Mouse (Mus musculus): ENCODE data around the gene Thrb. TPM values are rescaled to one million over a fixed set of nuclear protein-coding genes. Genes with fewer than 3 reads are reported as not detected.

The Thrb gene
- total RNA-seq, 4 experiments from 2014 or later, result 66.6 to 80.8 (median 72.4) TPM

DNA sequence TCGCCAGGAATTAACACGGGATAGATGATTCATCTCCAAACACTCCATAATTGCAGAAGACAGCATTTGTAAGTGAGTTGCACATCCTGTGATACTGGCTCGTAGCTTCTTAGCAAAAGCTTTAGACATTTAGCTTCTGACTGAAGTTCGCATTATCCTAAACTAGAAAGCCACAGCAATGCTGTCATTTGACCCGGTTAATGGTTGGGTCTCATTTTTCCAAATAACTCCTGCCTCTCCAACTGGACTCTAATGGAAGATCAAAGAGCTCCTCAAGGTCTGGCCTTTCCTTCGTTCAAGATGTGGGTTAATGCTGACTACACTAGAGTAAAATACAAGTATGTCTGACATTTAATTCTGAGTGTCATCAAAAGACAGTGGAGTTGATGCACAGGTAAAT lies 208.3 kb downstream of the Thrb start:
- no peak for DNase-seq (ENCODE audit: low spot score in 2 of 2)

DNA sequence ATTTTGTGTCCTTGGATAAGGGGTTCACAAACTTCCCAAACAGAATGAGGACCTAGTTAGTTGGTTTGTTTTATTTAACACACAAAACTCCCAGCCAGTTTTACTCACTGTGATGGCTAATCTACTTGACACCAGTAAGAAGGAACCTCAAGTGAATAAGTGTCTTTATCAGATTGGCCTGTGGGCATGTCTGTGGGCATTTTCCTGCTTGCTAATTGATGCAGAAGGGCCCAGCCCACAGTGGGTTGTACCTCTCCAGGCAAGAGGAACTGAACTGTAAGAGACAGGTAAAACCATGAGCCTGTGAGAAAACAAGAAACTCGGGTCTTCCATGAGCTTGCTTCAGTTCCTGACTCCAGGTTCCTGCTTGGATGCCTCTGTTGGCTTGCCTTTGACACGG lies 215.9 kb downstream of the Thrb start:
- no peak for DNase-seq (ENCODE audit: low spot score in 2 of 2)

DNA sequence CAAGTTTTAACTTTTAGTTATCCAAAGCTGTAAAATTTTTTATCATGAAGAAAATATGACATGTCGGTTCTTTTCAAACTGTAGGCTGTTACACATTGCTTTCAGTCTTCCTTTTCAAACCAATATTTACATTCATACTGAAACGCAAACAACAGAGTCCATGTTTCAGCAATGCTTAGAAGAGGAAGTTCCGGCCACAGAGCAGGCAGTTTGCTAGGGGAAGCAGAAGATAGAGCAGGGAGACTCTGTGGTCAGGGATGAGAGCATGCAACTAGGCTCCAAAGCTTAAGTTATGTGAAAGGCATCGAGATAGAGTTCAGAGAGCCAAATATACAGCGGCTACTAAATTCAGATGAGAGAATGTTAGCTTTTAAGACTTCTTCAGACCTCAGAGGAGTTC lies 219.4 kb downstream of the Thrb start:
- DNase-seq (ENCODE audit: low spot score in 2 of 2), result no peak

DNA sequence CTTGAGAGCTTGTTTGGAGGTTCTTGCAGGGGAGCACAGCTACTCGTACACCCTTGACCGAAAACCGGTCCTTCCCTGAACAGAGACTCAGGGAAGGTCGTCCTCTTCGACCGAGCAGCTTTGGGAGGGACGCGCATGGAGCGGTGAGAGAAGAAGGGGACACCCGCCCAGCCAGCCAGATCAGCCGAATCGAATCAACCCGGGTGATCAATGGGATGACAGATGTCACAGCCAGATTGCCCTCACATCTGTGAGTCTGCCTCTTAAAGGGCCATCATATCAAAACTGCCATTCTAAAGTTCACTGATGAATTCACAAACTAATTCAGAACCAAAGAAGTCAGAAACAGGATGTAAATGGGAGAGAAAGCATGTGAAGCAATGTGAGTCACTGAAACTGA lies 224.8 kb downstream of the Thrb start:
- no peak for DNase-seq (ENCODE audit: low spot score in 2 of 2)

DNA sequence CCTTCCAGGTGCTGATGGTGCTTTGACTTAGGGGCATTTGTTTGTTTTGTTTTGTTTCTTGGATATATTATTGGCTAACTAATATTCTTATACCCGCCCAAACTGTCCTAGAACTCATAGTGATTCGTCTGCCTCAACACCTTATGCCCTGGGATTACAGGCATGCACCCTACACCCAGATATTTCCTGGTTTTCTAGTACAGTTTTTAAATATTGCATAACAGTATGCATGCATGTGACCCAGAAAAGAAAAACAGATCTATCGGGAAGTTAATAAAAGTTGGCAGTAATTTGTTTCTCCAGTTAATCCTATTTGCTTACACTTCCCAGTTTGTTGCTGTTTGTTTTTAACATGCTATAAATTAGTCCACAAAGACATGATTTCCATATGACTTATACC lies 225.3 kb downstream of the Thrb start:
- DNase-seq (ENCODE audit: low spot score in 2 of 2), result no peak

DNA sequence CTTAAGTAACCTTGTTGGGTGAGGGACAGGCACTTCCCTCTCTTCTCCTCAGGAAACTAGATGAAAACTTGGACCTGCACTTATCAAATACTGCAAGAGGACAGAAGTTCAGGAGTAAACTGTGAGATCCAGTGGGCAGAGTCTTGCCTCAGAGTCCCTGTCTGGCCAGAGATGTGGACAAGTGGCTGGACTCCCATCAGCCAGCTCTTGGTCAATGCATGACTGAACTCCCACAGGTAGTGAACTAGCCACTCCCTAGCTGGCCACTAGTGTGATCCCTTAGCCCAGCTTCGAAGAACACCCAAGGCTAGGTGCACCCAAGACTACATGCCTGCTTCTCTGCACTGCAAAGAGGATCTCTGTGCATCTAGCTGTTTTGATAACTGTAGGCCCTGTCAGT lies 234.7 kb downstream of the Thrb start:
- DNase-seq (ENCODE audit: low spot score in 2 of 2), result no peak

DNA sequence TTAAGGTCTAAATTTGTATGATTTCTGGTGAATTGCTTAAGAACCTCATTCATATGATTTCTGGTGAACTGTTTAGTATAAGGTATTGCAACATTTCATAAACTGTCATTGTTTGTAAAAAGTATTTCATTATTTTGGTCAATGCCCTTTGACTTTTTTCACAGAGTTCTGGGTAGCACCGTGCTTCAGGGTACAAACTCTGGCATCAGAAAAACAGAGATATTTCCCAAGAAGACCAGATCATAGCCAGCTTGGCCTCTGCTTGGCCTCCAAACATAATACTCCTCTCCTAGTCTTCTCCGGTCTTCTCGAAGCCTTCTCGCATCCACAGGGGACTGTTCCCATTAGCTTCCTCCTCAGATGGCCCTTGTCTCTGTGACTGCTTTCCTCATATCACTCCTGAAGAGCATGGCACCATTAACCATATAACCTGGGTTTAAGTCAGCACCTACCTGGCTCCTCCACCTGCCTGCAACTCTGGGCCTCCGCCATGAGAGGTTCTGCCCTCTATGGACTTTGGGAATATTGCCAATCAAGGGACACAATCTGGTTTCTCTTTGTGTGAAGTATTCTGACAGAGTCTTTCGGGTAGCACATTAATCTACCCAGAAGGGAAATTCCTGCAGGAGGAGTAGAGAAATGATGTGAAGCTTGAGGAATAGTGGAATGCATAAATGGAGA lies 239.8 kb downstream of the Thrb start:
- DNase-seq (ENCODE audit: low spot score in 2 of 2), result no peak

DNA sequence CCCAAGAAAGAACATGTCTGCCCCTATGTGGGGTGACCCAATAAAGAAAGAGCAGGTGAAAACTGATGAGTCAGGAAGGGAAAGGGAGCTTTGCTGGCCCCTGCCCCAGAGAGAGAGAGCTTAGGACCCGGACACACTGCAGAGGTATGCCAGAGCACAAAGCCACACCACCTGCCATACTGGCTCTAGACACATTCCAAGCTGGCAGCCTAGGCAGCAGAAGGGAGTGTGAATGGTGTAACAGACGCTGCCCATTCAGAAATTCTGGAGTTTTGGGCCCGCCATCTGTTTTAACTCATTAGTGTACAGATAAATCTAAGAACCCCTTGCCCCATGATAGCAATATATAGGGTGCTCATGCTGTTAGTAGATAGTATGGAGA lies 240.3 kb downstream of the Thrb start:
- no peak for DNase-seq (ENCODE audit: low spot score in 2 of 2)

DNA sequence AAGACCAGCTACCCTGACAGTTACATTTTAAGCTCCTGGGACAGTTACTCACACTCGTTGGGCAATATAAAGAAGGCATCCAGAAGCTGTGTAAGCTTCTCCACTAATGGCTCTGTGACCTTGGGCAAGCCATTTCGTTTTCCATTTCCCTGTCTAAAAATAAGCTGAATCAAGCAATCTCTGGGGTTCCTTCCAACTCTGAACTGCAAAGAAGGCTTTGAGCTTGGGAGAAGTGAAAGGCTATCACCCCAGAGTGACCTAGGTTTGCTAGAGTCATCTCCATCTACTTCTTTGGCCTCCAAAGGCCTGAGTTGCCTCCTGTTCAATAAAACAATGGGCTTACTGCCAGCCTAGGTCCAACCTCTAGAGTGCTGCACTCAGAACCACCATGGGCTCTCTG lies 242.4 kb downstream of the Thrb start:
- no peak for DNase-seq (ENCODE audit: low spot score in 2 of 2)

DNA sequence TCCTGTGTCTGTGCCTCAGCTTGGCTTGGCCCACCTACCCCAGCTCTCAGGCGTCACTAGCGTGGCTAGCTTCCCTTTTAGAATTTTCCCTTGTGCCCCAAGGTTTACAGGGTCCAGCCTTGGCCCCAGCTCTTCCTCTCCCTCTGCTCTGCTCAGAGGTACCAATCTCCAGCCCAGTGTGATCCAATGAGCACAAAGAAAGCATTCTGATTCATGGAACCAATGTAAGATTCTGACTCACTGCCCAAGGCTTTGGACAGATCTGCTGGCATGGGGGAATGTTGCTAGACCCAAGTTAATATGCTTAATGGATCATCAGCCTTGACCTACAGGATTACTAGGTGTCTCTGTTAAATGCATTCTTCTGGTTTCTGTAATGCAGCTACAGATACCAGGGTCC lies 243.1 kb downstream of the Thrb start:
- no peak for DNase-seq (ENCODE audit: low spot score in 2 of 2)

DNA sequence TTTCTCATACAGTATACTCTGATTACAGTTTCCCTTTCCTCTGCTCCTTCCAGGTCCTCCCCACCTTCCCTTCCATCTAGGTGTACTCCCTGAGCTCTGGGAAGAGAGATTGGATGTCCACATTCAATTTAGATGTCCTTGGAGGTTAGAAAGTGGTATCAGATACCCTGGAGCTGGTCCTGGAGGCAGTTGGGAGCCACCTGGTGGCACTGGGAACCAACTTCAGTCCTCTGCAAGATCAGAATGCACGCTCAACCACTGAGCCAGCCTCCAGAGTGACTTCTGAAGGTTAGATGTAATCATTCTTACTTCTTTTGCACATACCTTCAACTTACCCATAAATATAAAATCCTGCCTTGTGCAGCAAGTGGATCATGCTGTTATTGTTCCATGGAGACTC lies 244.5 kb downstream of the Thrb start:
- no peak for DNase-seq (ENCODE audit: low spot score in 2 of 2)

DNA sequence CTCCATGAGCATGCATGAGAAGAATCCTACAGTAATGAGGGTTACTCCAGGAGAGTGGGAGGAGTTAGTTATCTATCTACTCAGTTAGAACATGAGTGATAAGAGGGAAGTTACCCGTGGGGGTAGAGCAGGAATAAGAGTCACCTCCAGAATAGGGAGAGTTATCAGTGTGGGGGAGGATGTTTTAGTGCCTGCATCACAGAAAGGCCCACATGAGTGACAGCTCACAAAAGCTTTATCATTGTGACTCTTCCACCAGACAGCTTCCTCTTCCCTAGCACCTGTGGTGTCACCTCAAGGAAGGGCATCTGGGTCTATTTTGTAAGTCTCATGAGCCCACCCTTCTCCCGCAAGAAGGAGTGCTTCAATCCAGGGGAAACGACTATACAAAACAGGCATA lies 245.6 kb downstream of the Thrb start:
- no peak for DNase-seq (ENCODE audit: low spot score in 2 of 2)

DNA sequence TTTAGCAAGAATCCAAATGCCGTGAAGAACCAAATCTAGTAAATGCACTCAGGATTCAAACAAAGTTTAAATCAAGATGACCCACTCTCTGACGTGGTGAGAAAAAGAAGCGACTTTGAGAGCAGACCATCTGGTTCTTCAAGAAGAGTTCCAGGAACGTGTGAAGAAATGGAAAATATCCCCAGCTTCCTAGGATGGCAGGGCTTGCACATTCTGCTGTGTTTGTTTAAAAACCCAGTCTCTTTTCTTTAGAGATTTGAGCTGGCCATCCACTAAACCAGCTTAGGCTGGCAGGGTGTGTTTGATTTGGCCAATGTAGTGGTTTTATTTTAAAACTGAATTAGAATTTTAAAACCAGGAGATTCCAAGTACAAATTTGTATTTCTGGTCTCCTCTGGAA lies 246.9 kb downstream of the Thrb start:
- no peak for DNase-seq (ENCODE audit: low spot score in 2 of 2)

DNA sequence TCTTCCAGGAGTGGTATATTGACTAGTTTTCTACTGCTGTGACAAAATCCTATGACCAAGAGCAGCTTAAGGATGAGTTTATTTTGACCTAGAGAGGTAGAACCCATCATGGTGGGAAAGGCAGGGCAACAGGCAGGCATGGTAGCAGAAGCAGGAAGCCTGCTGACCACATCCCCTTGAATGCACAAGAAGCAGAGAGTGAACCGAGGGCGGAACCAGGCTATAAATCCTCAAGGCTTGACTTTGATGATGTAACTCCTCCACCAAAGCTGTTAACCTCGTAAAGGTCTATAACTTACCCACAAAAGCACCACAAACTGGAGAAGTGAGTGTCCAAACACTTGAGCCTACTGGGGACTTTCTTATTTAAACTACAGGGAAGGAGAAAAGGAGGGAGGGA lies 251.1 kb downstream of the Thrb start:
- no peak for DNase-seq (ENCODE audit: low spot score in 2 of 2)

DNA sequence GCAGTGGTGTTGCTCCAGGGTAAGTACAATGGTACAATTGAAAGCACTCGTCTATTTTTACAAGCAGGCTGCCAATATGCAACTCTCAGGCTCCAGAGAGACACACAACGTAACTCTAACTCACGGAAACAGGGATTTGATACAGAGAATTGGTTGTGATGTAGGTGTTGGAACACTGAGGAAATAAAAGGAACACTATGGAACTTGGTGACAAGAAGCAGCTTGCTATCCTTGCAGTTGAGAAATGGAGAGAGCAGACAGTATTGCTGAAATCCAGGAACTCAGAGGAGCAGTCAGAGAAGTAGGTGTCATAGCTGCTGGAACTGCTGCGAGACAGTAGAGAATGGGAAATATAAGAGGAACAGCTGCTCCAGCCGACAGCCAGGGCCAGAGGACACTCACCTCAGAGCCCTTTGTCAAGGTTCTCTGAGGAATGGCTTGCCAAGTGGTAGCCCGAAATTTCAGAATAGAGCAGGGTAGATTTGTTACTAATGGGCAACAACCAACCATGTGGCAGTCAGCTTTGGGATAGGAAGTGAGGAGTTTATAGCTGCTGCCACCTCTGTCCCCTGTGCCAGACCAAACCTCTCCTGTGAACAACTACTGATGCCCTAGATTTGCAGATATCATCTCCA lies 252.6 kb downstream of the Thrb start:
- no peak for DNase-seq (ENCODE audit: low spot score in 2 of 2)

DNA sequence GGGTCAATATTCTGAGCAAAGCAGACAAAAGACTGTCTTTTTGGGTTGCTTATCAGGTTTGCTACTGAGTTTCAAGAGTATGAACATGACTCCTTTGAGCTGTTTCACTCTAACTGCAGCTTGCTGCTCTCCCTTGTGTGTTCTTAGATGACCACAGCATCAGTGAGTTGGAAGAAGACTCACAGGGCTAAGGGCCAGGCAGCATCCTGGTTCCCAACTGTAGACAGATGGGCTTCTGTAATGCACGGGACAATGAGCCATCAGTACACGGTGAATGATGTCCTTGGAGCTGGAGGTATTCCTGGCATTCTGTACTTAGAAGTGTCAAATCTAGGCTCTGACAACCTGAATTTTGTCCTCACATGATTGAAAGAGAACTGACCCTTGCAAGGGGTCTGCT lies 255.5 kb downstream of the Thrb start:
- no peak for DNase-seq (ENCODE audit: low spot score in 2 of 2)

DNA sequence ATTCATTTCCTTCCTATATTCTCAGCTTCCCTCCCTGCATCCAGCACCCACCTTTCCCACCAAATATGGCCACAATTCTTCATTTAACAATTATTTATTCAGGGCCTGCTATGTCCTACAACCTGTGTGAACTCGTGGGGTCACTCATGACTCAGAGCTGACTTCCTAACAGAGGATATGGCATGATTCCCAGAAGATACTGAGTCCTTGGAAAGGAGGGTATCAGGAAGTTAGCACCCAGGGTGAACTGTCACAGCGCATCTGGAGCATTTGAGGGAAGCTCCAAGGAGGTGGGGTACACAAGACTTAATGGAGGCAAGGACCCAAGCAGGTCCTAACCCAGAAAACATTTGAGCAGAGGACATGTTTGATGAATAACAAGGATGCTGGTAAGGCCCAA lies 256.6 kb downstream of the Thrb start:
- DNase-seq (ENCODE audit: low spot score in 2 of 2), result no peak

DNA sequence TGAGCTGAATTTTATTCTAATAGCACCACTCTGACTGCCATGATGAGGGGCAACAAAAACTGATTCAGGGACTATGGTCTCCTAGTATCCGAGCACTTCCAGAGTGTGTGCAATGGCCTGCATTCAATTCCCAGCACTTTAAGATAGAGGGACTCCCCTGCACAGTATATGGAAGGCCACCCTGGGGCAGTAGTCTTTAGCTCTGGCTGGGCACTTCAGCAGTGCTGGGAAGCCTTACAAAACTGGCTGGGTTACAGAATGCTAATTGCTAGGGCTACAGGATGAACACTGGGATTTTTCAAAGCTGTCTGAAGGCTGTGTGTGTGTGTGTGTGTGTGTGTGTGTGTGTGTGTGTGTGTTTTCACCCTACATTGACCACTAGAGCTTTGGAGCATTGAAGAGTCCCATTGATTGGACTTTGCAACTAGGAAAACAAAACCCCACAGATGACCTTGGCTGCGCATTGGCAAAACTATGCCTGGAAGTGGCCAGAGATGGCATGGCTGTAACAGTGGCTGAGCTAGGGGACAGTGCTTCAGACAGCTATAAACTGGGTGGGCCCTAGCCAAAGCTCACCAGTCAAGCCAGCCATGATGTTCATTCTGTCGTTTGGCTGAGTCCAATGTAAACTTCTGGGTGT lies 257.2 kb downstream of the Thrb start:
- no peak for DNase-seq (ENCODE audit: low spot score in 2 of 2)

DNA sequence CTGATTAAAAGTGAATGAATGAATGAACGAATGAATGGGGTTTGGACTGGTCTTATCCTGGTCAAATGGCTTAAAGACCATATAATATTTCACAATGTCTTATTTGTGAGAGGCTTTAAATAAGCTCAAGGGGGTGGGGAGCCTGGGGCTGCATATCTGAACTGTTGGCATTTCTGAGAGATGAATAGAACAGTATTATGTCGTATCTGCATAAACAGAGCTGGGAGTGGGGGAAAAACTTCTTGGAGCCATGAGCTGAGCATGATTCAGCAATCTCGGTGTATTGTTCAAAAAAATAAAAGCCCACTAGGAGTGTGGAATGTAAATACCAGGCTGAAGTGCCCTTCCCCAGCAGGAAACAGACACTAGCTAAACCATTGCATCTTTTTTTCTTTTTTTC lies 257.8 kb downstream of the Thrb start:
- no peak for DNase-seq (ENCODE audit: low spot score in 2 of 2)

DNA sequence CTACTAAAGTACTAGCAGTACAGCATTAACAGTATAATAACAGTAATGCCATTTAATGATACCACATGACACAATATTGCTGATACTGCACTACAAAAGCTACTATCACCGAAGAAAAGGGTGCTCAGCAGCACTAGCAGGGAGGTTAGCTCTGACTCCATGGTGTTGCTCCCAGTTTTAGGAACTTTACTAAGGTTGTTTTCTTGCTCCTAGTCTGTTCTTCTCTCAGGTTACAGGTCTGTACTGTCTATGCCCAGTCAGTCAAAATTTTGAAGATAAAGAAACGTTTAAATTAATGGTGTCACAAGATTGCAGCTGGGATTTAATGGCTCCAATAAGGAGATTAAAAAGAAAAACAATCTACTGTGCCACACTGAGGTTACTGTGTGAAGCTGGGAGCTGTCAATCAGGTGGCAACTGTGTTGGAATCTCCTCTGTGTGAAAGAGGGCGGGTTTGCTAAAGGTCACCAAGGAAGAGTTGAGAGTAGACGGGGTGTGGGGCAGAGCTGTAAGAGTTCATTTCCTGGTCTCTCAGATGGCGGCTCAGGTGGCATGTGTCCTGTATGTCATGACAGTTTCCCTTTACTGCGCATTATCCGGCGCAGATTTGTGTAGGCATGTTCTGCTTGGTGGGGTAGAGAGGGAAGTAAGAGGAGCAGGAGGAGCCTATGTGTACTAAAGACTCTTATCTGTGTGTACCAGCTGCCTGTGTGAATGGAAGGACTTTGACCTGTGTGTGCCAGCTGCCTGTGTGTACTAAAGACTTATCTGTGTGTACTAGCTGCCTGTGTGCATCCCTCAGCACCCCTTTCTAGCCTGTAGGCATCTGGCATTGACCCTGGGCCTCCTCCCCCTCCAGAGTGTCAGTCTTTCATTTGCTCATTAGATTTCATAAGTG lies 263.0 kb downstream of the Thrb start:
- DNase-seq (ENCODE audit: low spot score in 2 of 2), result no peak

DNA sequence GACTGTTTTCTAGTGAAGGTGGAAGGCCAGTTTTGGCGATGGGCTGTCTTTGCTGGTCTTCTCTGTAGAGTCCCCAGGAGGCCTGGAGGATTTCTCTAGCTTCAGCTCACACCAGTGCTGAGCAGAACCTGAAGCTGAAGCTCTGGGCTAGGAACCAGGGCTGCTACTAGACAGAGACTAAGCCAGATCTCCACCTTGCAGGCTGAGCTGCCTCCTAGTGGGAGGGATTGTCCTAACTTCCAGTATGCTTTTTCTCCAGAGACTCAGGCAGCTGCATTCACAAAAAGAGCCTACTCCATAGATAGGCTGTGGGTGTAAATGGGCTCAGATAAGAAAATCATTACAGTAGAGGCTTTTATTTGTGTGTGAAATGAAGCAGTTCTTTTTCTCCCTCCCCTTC lies 267.4 kb downstream of the Thrb start:
- peak; percentile 32 to 79 for DNase-seq (ENCODE audit: low spot score in 2 of 2)

DNA sequence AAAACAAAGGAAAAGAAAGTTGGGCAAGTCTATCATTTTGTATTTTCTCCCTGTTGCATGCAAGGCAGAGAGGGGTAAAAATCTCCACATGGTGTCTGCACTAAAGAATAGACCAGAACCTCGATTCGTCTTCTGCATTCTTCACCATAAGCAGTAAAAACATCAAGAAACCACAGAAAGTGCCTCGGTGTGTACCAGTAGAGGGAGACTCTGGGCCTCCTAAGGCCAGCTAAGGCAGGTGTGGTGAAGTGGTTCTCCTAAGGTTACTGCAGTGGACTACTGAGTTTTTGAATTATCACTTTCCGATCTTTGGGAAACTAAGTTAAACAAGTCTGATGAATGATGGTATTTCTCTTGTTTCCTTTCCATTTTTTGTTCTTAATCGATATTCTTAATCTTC lies 269.5 kb downstream of the Thrb start:
- DNase-seq (ENCODE audit: low spot score in 2 of 2), result no peak
